Mouse (Mus musculus) ovary, postnatal 10 days (tissue): ENCODE results near the gene Anapc7.
"Not testable (repeated sequence)": the region's sequence is repeated elsewhere in the genome, so short reads cannot be mapped to it uniquely, and the experiment has no call there.

Source experiments
- DNase-seq: peaks from one replicate; pipeline ENCODE4 v3.0.0; 2022; ENCODE audit warnings: low spot score

Anapc7 gene

DNA sequence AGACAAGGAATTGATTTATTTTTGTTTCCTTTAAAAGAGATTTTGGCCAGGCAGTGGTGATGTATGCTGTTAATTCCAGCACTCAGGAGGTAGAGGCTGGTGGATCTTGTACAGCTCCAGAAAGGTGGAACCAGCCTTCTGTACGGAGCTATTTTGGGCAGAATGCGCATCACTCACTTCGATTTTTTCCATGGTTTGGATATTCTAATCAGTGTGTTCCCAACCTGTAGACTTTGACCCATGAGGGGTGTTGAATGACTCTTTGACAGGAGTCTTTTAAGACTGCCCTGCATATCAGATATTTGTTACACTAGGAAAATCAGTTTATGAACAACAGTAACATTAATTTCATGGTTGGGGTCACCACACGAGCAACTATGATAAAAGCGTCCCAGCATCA, 29.8 kb downstream of the Anapc7 start:
- DNase-seq, result no peak

DNA sequence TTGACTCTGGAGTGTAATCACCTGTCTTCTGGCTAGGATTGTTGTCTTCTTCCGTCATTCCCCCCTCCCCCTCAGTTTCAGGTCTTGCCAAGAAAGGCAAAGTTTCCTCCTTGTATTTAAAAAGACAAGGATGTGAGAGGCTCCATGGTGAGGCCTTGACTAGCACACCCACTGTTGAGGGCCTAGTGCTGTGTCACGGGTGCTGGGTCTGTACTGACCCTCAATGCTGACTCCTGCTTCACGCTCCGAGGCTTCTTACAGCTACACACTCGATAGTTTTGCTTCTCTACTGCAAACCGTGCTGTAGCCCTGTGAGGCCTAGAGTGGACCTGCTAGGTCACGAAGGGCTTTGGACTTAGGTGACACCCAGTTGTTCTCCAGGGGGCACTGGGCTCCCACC, 30.7 kb downstream of the Anapc7 start:
- DNase-seq, result no peak

DNA sequence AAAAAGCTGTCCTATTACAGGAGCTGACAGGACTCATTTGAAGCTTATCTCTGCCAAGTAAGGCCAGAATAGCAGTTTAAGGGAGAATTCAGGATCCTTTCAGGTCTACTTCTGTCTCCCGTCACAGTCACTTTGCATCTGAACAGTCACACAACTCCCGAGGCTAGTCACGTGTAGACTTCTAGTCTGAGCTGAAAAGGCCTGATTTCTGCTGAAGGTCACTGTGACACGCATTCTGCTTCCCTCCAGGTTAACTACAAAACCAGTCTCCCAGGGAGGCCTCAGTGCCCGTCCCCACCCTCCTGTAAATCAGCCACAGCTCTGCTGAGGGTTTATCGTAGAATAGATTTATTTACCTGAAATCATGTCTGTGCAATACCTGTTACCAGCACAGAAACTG, 31.7 kb downstream of the Anapc7 start:
- DNase-seq, result no peak

DNA sequence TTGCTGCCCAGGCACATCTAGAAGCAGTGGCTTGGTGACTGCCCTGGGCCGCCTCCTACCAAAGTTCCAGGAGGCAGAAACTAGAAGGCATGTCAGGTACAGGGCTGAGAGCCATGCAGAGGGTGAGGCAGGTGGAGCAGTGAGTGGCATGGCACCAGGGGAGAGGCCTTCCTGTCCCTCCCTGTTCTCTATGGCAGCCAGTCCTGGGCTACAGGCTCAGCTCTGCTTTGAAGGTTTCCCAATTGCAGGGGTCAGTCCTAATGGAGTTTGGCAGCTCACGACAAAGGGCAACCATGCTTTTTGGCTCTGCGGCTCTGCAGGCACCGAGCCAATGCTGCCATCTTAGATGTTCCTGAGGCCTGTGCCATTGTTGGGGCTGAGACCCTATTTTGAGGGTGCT, 32.9 kb downstream of the Anapc7 start:
- DNase-seq, result no peak

DNA sequence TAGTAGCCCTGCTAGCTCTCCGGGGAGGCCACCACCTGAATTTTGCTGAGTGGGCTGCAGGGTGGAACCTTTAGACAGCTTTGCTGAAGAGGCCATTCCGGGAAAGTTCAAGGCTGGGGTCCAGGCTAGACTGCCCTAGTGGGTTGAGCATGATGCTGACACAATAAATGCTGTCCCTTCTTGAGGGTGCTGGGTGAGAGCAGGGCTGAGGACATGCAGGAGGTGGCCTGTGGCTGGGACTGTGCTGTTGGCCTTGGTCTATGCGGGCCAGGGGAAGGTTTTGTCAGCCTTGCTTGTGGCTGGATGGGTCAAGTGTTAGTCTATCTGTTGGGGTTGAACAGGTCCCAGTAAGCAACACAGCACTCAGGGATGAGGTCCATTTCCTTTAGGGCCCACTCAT, 33.4 kb downstream of the Anapc7 start:
- DNase-seq, result no peak

DNA sequence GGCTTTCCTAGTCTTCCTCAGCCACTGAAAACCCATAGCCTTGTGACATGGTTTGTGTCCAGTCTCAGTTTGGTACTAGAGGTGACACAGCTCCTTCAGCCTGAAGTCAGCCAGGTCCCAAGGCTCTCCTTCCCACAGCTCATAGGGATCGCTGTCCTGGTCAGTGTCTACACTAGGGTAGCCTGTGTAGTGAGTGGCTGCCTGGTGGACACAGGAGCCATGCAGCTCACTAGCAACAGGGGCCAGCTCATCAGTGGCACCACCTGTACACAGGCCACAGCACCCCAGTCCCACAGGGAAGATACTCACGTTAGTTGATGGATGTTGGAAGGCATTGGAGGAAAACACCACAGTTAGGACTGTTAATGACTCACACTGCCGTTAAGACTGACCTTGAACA, 34.1 kb downstream of the Anapc7 start:
- DNase-seq, result no peak

DNA sequence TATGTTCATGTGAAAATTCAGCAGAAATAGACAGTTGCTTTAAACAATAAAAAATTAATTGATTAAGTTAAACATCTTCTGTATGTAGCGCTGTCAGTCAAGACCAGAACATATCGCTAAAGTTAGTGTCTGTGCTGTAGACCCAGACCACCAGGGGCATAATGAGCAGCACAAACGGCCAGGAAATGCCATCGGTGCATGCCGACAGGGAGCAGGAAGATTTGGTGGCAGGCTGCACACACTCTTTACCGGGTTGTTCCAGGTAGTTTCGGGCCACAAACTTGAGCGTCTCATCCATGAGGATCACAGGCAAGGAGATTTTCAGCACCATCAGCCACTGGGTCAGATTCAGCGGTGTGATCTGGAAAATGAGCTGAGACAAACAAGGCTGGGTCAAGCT, 35.6 kb downstream of the Anapc7 start:
- DNase-seq, result not testable (repeated sequence)

DNA sequence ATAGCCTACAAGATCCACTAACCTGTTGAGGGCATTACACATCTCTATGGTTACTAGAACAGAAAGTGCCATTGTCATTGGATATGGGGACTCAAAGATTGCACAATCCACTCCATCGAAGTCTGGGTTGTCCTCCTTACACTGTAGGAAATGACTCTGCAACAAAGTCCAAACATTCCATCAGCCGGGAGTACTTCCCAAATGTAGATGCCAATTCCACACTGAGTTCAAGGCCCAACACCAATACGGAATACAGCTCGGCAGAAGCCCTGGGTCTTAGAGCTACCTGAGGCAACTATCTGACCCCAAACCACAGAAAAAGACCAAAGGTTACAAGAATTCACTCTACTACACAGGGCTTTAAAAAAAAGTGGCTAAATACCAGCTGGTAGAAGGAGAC, 36.6 kb downstream of the Anapc7 start:
- no peak for DNase-seq

DNA sequence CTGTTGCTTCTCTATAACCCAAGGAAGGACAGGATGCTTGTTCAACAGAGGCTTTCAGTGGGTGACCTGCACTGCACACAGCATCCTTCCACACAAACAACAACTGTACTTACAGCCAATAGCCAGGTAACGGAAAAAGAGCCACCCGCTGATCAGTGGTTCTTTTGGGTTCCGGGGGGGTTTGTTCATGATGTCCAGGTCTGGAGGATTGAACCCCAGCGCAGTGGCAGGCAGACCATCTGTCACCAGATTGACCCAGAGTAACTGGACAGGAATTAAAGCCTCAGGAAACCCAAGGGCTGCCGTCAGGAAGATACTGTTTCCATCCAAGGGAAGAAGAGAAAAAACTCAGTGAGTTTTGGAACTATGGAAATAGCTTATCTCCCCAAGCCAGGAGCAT, 37.8 kb downstream of the Anapc7 start:
- no peak for DNase-seq

DNA sequence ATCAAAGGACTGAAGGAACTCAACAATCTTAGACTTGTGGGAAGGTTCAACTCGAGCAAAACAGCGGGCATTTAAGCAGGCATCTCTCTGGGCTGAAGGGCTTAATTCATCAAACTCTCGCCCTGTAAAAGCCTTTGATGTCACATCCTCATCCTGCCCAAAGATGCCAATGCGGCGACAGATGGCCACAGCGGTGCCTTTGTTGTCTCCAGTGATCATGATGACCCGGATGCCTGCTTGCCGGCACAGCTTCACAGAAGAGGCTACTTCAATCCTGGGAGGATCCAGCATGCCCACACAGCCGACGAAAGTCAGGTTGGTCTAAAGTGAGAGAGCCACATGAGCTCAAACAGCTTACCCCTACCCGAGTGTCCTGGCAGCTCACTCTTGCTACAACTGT, 39.2 kb downstream of the Anapc7 start:
- DNase-seq, result no peak

DNA sequence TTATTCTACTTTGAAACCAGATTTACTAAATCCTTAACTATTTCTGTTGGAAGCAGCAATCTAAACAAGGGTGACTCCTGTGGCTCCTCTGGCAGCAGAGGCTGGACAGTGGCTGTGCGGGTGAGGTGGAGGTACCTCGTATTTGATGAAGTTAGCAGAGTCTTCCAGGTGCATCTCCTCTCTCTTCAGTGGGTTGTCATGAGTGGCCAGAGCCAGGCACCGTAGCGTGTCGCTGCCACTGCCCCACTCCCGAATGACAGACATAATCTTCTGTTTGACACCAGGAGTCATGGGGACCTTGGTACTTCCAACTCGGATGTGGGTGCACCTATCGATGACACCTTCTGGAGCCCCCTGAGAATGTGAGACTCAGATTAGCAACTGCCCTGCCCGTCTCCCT, 39.9 kb downstream of the Anapc7 start:
- no peak for DNase-seq

DNA sequence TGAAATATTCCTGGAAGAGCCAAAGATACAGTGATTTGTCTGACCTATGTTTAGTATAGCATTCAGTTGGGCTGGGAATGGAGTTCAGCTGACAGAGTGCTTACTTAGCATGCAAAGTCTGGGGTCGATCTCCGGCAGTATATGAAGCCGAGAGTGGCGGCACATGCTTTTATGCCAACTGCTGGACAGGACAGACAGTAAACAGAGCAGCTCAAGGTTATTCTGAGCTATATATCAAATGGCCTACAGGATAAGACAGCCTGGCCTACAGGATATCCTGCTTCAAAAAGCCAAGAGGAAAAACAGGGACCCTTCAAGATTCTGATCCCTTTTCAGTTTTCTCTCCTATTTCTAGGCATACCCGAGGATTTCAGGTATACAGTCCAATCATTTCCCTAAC, 50.2 kb downstream of the Anapc7 start:
- no peak for DNase-seq

DNA sequence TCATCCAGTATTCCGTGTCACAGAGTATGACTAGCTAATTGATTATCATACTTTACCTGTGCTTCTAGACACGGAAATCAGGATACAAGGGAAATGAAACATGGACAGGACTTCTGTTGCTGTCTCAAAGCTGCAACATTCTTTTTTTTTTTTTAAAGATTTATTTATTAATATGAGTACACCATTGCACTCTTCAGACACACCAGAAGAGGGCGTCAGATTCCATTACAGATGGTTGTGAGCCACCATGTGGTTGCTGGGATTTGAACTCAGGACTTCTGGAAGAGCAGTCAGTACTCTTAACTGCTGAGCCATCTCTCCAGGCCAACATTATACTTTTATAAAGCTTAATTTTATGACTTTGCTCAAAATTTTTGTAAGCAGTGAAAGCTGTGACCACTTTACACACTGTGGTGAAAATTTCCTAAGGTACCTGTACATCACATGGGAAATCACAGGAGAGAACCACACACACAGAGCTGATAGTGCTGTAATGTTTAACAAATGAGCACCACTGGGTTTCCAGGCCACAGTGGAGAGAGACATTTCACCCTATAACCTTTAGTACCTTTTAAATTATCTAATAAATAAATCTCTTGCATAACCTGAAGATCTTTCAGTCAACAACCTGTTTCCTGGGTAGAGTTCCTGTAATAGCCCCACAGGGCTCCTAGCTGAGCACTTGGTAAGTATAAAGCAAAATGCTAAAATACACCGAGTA, 53.3 kb downstream of the Anapc7 start:
- no peak for DNase-seq

DNA sequence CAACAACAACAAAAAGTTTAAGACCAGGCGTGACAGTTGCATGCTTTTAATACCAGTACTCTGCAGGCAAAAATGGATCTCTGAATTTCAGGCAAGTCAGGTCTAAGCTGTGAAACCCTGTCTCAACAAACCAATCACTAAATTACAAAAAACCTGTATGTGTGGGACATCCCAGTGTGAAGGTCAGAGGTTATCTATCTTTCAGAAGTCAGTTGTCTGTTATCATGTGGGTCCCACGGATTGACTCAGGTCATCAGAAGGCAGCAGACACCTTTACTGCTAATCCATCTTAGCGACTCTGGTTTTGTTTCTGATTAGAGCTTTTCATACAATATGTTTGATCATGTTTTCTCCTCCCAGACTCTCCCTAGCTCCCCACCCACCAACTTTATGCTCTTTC, 54.6 kb downstream of the Anapc7 start:
- no peak for DNase-seq

DNA sequence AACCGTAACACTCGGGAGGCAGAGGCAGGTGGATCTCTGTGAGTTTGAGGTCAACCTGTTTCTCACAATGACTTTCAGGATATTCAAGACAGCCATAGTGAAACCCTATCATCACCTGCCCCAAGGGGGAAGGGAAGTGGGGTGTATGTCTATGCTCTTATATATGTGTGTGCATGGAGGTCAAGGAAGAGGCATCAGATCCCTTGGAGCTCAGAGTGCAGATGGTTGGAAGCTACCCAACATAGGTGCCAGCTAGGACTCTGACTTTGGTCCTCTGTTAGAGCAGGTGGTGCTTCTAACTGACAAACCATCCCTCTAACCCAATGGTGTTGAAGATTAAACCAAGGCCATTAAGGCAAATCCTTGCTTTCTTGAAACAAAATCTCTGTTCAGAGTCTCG, 56.0 kb downstream of the Anapc7 start:
- DNase-seq, result no peak

DNA sequence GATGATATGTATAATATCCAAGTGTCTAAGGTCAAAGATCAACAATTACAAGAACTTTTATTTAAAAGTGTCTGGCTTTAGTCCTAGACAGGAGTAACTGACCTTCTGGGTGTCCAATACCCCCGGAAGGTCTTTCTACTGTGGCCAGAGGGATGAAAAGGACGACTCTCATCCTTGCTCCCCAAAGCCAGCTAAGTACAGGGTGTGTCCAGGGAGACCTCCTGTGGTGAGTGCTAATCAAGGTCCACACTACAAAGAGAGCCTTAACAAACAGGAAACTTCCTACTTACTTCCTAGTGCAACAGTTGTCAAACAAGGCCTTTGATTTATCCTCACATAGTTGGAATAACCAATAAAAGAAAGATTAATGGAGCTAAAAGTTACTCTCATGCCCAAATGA, 57.6 kb downstream of the Anapc7 start:
- no peak for DNase-seq

DNA sequence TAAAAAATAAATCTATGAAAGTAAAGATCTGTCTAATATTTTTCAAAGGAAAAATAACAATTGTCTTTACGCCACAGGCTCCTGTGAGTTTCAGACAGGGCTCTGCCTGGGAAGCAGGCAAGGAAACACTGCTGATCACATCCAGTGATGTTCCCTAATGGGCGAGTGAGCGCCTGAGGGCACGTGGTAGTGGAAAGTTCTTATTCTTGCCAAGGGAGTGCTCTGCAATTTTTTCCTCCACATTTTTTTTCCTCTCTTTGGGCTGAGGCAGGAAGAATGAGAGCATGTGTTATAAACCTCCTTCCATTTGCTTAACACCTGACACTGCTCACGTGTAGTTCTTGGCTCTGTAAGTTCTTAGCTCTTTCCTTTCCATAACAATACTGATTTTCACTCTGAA, 60.4 kb downstream of the Anapc7 start:
- no peak for DNase-seq

DNA sequence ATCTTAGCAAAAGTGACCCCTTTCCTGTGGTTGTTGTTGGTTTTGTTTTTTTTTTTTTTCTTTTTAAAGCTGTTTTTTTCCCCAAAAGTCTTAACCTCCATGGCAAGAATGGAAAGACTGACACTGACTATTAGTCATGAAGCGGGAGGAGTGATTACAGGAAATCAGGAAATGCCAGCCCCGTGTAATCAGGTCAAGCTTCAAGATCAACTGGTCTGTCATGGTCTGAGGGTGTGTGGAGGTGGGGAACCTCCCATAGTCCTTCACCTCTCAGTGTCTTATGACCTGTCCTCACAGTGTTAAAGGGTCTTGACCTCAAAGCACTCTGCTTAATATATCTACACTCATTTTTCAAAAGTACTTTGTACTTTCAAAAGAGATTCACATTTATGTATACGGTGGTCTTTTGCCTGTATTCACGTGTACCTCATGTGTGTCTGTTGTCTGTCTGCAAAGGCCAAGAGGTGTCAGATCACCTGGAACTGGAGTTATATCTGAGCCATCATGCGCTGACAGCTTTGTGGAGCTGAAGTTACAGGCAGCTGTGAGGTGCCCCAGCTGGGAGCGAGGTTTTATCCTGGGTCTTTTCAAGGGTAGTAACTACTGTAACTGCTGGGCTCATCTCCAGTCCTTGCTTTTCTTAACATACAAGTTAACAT, 61.4 kb downstream of the Anapc7 start:
- no peak for DNase-seq

DNA sequence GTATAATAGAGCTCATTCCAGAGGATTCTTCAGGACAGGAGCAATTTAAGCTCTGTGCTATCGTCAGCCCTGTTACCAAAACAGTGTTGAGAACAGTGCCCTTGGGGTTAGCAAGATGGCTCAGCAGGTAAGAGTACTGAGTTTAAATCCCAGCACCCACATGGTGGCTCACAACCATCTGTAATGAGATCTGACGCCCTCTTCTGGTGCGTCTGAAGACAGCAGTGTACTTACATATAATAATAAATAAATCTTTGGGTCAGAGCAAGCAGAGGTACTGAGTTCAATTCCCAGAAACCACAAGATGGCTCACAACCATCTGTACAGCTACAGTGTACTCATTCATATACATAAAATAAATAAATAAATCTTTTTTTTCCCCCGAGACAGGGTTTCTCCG, 64.8 kb downstream of the Anapc7 start:
- not testable (repeated sequence) for DNase-seq

DNA sequence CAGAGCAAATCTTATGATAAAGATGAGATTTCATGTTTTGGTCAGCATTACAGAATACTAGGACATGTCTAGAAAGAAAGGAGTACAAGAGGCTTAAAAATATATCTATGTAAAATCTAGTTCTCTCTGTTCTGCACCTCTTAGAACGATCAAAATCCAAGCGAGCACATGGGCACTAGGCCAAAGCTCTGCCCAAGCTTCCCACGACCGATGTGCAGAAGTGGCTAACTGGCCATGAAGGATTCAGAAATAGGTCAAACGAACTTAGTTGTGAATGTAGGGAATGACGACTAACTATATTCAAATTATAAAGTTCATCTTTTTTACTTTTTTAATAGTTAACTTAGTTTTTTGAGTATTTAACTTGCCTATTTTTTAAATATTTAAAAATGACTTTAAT, 66.3 kb downstream of the Anapc7 start:
- no peak for DNase-seq

DNA sequence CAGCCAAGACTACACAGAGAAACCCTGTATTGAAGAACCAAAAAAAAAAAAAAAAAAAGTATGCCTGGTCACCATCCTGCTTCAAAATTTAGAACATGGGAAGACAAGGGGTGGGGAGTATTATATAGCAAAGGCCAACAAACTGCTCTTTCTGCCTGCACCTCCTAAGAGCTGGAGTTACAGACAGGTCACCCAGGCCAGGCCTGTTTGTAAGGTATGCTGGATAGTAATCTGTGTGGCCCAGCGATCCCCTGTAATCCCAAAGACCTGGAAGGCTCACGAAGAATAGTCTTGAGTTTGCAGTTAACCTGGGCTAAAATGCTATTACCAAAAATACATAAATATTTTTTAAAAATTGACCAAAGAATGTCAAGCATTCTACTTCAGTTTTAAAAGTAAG, 68.7 kb downstream of the Anapc7 start:
- DNase-seq, result no peak

DNA sequence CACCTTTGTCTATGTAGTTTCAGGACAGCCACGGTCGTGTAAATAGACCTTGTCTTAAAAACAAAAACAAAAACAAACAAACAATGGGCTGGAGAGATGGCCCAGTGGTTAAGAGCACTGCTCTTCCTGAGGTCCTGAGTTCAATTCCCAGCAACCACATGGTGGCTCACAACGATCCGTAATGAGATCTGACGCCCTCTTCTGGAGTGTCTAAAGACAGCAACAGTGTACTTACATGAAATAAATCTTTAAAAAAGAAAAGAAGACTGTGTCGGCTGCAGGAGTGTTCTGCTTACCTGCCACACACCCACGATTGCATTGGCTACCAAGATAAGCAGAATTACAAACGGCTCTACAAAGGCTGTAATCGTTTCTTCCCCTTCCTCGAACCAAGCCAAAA, 69.9 kb downstream of the Anapc7 start:
- DNase-seq, result no peak

DNA sequence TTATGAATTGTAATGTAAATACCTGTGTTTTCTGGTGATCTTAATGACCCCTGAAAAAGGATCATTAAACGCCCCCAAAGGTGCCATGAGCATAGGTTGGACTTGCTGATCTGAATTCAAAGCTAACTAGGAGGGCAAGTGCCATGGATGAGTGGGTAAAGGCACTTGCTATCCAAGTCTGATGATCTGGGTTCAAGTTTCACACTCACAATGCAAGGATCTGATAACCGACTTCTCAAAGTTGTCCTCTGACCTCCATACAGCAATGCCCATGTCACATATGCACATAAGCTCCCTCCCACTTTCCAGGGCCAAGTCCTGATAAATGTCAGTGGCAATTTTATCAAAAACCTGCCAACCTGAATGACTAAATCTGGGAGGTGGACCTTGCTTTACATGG, 71.5 kb downstream of the Anapc7 start:
- no peak for DNase-seq

DNA sequence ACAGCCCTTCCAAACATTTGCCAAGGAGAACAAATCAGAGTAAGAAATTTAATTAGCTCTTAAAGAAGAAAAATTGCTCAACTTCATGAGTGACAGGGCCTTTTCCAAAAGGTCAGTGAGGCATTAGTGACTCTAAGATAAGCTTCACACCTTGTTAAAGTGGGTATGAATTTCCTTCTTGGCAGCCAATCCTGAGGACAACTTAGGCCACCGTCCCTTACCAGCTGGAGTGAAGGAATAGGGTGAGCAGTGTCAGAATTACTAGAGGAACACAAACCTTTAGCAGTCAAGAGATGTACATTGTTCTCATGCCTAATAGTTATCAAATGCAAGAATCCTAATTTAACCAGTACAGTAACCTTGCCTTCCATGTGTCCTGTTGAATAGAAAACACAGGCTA, 73.0 kb downstream of the Anapc7 start:
- no peak for DNase-seq
